Mouse (Mus musculus): ENCODE data around the gene Trim21.

Trim21 gene

GRCm38 (mm10) chr7:102564999-102565997 lies at the start of gene Trim21:
Gene Trim21 (minus strand): TSS chr7:102565486.
- Histone ChIP-seq H3K4me1 (replicated peaks; ENCODE audit: low read depth, low read length) (peaks cover 8% of the 10 kb centered on the region), H3K27me3 (ENCODE audit: insufficient read depth, low read length) (no peaks in the 10 kb centered on the region), H3K9me3 (ENCODE audit: low read length) (no peaks in the 10 kb centered on the region), H3K36me3 (ENCODE audit: insufficient read depth, low read length) (0 out of 2 replicates have a peak, but pooled peaks cover 3% of the 10 kb centered on the region), H3K4me3 (replicated peaks; ENCODE audit: low read length) (peak within 1 kb of the TSS; percentile 61)
- no peak for TF ChIP-seq CTCF (conservative IDR thresholded peaks at IDR 0.05; ENCODE audit: low read length)
- TF ChIP-seq POU5F1 (IDR thresholded peaks at IDR 0.05; ENCODE audit: borderline replicate concordance, low read length), result no peak
- no peak for TF ChIP-seq NANOG (IDR thresholded peaks at IDR 0.05; ENCODE audit: borderline replicate concordance, low read length)

GRCm38 (mm10) chr7:102597378-102598031 lies 32.2 kb upstream of the Trim21 start, which contains the start of gene Olfr552:
Gene Olfr552 (plus strand): TSS chr7:102597770.
- Histone ChIP-seq H3K4me1 (replicated peaks; ENCODE audit: low read depth, low read length) (no peaks in the 10 kb centered on the region), H3K4me3 (replicated peaks; ENCODE audit: low read length) (no peak within 1 kb of the TSS), H3K9me3 (ENCODE audit: low read length) (no peaks in the 10 kb centered on the region), H3K36me3 (ENCODE audit: insufficient read depth, low read length) (no peaks in the 10 kb centered on the region), H3K27me3 (ENCODE audit: insufficient read depth, low read length) (no peaks in the 10 kb centered on the region)
- TF ChIP-seq NANOG (IDR thresholded peaks at IDR 0.05; ENCODE audit: borderline replicate concordance, low read length) (no peak), POU5F1 (IDR thresholded peaks at IDR 0.05; ENCODE audit: borderline replicate concordance, low read length) (no peak), CTCF (conservative IDR thresholded peaks at IDR 0.05; ENCODE audit: low read length) (no peak)

GRCm38 (mm10) chr7:102591786-102592185 lies 26.5 kb upstream of the Trim21 start, which contains the start of gene Olfr551:
Gene Olfr551 (minus strand): TSS chr7:102591886.
- Histone ChIP-seq H3K27me3 (ENCODE audit: insufficient read depth, low read length) (no peaks in the 10 kb centered on the region), H3K4me1 (replicated peaks; ENCODE audit: low read depth, low read length) (no peaks in the 10 kb centered on the region), H3K36me3 (ENCODE audit: insufficient read depth, low read length) (no peaks in the 10 kb centered on the region), H3K9me3 (ENCODE audit: low read length) (no peaks in the 10 kb centered on the region), H3K4me3 (replicated peaks; ENCODE audit: low read length) (no peak within 1 kb of the TSS)
- TF ChIP-seq NANOG (IDR thresholded peaks at IDR 0.05; ENCODE audit: borderline replicate concordance, low read length) (no peak), CTCF (conservative IDR thresholded peaks at IDR 0.05; ENCODE audit: low read length) (no peak), POU5F1 (IDR thresholded peaks at IDR 0.05; ENCODE audit: borderline replicate concordance, low read length) (no peak)

- TF ChIP-seq POU5F1 (IDR thresholded peaks at IDR 0.05; ENCODE audit: borderline replicate concordance, low read length) (no peak), NANOG (IDR thresholded peaks at IDR 0.05; ENCODE audit: borderline replicate concordance, low read length) (no peak), CTCF (conservative IDR thresholded peaks at IDR 0.05; ENCODE audit: low read length) (no peak)
- Histone ChIP-seq H3K36me3 (ENCODE audit: insufficient read depth, low read length) (no peaks in the 10 kb centered on the region), H3K4me1 (replicated peaks; ENCODE audit: low read depth, low read length) (no peaks in the 10 kb centered on the region), H3K27me3 (ENCODE audit: insufficient read depth, low read length) (no peaks in the 10 kb centered on the region), H3K4me3 (replicated peaks; ENCODE audit: low read length) (no peak overlapping the region), H3K9me3 (ENCODE audit: low read length) (no peaks in the 10 kb centered on the region)
Measured at GRCm38 (mm10) chr7:102575998-102576397, 10.7 kb upstream of the Trim21 start.

GRCm38 (mm10) chr7:102573174-102573830 lies 8.0 kb upstream of the Trim21 start:
- H3K4me1 ChIP-seq (replicated peaks; ENCODE audit: low read depth, low read length), result no peaks in the 10 kb centered on the region
- no peak overlapping the region for H3K4me3 ChIP-seq (replicated peaks; ENCODE audit: low read length)
- no peaks in the 10 kb centered on the region for H3K27me3 ChIP-seq (ENCODE audit: insufficient read depth, low read length)
- no peaks in the 10 kb centered on the region for H3K36me3 ChIP-seq (ENCODE audit: insufficient read depth, low read length)
- TF ChIP-seq CTCF (conservative IDR thresholded peaks at IDR 0.05; ENCODE audit: low read length) (no peak), NANOG (IDR thresholded peaks at IDR 0.05; ENCODE audit: borderline replicate concordance, low read length) (no peak), POU5F1 (IDR thresholded peaks at IDR 0.05; ENCODE audit: borderline replicate concordance, low read length) (no peak)
- H3K9me3 ChIP-seq (ENCODE audit: low read length), result no peaks in the 10 kb centered on the region

GRCm38 (mm10) chr7:102571142-102571541 lies 5.9 kb upstream of the Trim21 start, which contains the start of gene Olfr550:
Gene Olfr550 (plus strand): TSS chr7:102571442.
- Histone ChIP-seq H3K9me3 (ENCODE audit: low read length) (no peaks in the 10 kb centered on the region), H3K27me3 (ENCODE audit: insufficient read depth, low read length) (no peaks in the 10 kb centered on the region)
- TF ChIP-seq NANOG (IDR thresholded peaks at IDR 0.05; ENCODE audit: borderline replicate concordance, low read length) (no peak), POU5F1 (IDR thresholded peaks at IDR 0.05; ENCODE audit: borderline replicate concordance, low read length) (no peak), CTCF (conservative IDR thresholded peaks at IDR 0.05; ENCODE audit: low read length) (no peak)

GRCm38 (mm10) chr7:102566219-102566618 lies 933 bp upstream of the Trim21 start:
- Histone ChIP-seq H3K4me1 (replicated peaks; ENCODE audit: low read depth, low read length) (peaks cover 8% of the 10 kb centered on the region), H3K9me3 (ENCODE audit: low read length) (no peaks in the 10 kb centered on the region)
- peak; percentile 30; the same call in 1 of the 2 replicates for TF ChIP-seq CTCF (conservative IDR thresholded peaks at IDR 0.05; ENCODE audit: low read length)
- no peak for TF ChIP-seq NANOG (IDR thresholded peaks at IDR 0.05; ENCODE audit: borderline replicate concordance, low read length)
- TF ChIP-seq POU5F1 (IDR thresholded peaks at IDR 0.05; ENCODE audit: borderline replicate concordance, low read length), result no peak

More at GRCm38 (mm10) chr7:102571142-102571541, 5.9 kb upstream of the Trim21 start, which contains the start of gene Olfr550:
- no peak within 1 kb of the TSS for H3K4me3 ChIP-seq (replicated peaks; ENCODE audit: low read length)
- H3K36me3 ChIP-seq (ENCODE audit: insufficient read depth, low read length), result no peaks in the 10 kb centered on the region
- no peaks in the 10 kb centered on the region for H3K4me1 ChIP-seq (replicated peaks; ENCODE audit: low read depth, low read length)

More at GRCm38 (mm10) chr7:102566219-102566618, 933 bp upstream of the Trim21 start:
- Histone ChIP-seq H3K27me3 (ENCODE audit: insufficient read depth, low read length) (no peaks in the 10 kb centered on the region), H3K36me3 (ENCODE audit: insufficient read depth, low read length) (no peaks in the 10 kb centered on the region), H3K4me3 (replicated peaks; ENCODE audit: low read length) (no peak overlapping the region)
